7 mouse cellular contexts compared by ENCODE assay signal in the genomic region with DNA sequence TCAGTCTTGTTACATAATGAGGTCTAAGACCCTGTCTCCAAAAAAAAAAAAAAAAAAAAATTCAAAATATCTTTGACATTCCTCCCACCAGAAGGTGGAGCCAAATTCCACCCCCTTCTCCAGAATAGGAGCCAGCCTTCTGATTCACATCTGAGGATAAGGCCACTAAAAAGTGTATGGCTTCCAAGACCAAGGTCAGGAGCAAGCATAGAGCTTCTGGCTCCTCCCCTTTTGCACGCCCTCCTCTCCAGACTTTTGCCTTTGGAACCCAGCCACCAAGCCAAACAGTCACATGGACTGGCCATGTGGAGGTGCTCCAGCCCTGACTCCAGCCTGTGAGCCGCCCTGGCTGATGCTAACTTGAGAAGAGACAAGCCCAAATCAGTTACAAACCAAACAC. TPM values are rescaled to one million over a fixed set of nuclear protein-coding genes. Genes with fewer than 3 reads are reported as not detected.
DNase-seq lines count a peak whose midpoint lies in the region; ATAC-seq and TF ChIP-seq lines count a peak whose summit lies in the region.

No protein-coding gene starts in this region.

- in situ Hi-C loops in ES-E14 (cut with MboI; ENCODE audit: low sequenced_read_pairs in 2 of 2, unreplicated experiment in 2 of 2) = no loop called here

- no peak overlapping the region for H3K4me3 ChIP-seq in ES-E14 (ENCODE audit: insufficient read depth in 1 of 2, low read depth in 1 of 2, low read length in 2 of 2, poor library complexity in 1 of 2, severe bottlenecking in 1 of 2)
- H3K4me3 ChIP-seq in lung, adult 2 months (replicated peaks; ENCODE audit: extremely low read depth, low read depth, low read length) = no peak overlapping the region
- H3K4me3 ChIP-seq in midbrain, embryonic 13.5 days (replicated peaks) = no peak overlapping the region

- no peak for ATAC-seq in midbrain, embryonic 13.5 days

- peak; percentile 1; the same call in 1 of the 2 replicates for TF ChIP-seq CTCF in lung, adult 2 months (IDR thresholded peaks at IDR 0.05; ENCODE audit: insufficient read depth, low read length)

- no peak for TF ChIP-seq POLR2A in lung, adult 2 months (IDR thresholded peaks at IDR 0.05; ENCODE audit: borderline replicate concordance, extremely low read depth, low read depth, low read length)

- peak overlapping the region; percentile 67; the same call in 1 of the 2 replicates for H3K27ac ChIP-seq in ES-E14 (ENCODE audit: insufficient read depth, low read depth, low read length, poor library complexity, severe bottlenecking)
- no peak overlapping the region for H3K27ac ChIP-seq in midbrain, embryonic 13.5 days

- peaks cover 0 to 14% of the 10 kb centered on the region in 2 experiments; a peak in 1 of 4 replicates for H3K4me1 ChIP-seq in ES-E14 (ENCODE audit: control insufficient read depth in 2 of 2, insufficient read depth in 2 of 2, low read length in 2 of 2, poor library complexity in 1 of 2)
- H3K4me1 ChIP-seq in lung, adult 2 months (ENCODE audit: control insufficient read depth, insufficient read depth, low read length) = peaks cover 3% of the 10 kb centered on the region; the same call in 1 of the 2 replicates
- H3K4me1 ChIP-seq in midbrain, embryonic 13.5 days (replicated peaks) = no peaks in the 10 kb centered on the region

- no peaks in the 10 kb centered on the region for H3K9me3 ChIP-seq in ES-E14 (ENCODE audit: control insufficient read depth, insufficient read depth, low read depth, low read length)
- no peaks in the 10 kb centered on the region for H3K9me3 ChIP-seq in midbrain, embryonic 13.5 days

- H3K36me3 ChIP-seq in ES-E14 (ENCODE audit: control insufficient read depth, insufficient read depth, low read length, poor library complexity, severe bottlenecking) = peaks cover 22% of the 10 kb centered on the region; the same call in 1 of the 2 replicates
- H3K36me3 ChIP-seq in midbrain, embryonic 13.5 days = peaks cover 2% of the 10 kb centered on the region; the same call in 1 of the 2 replicates

- WGBS in lung, adult 2 months = 25% methylated on average over 2 of the region's 2 CpGs
- 90% methylated on average over 2 of the region's 2 CpGs for WGBS in midbrain, embryonic 13.5 days

- H3K9ac ChIP-seq in ES-E14 (ENCODE audit: insufficient read depth, low read depth, low read length, poor library complexity, severe bottlenecking) = no peak overlapping the region
- no peak overlapping the region for H3K9ac ChIP-seq in midbrain, embryonic 13.5 days (replicated peaks)

- DNase-seq in 416B (ENCODE audit: low read depth) (peak; percentile 58), ES-E14 (ENCODE audit: low read depth, low spot score) (peak; percentile 54)
- peak; percentile 70 for DNase-seq in heart, adult 8-10 months (ENCODE audit: low spot score)
- peak; percentile 61 for DNase-seq in lung, adult 2 months
- no peak for DNase-seq in layer of hippocampus, adult 8-10 months (ENCODE audit: low spot score in 2 of 2)
- DNase-seq in c-Kit-positive CD71-positive TER-119-positive erythroid progenitor cells, embryonic 14.5 days (ENCODE audit: low spot score) = no peak

- no peaks in the 10 kb centered on the region for H3K27me3 ChIP-seq in midbrain, embryonic 13.5 days

- no peak overlapping the region for H3K4me2 ChIP-seq in midbrain, embryonic 13.5 days (replicated peaks)

TF ChIP-seq in ES-E14, 5 proteins besides CTCF, POLR2A, EP300 and RAD21:
- TF ChIP-seq ZC3H11A (IDR thresholded peaks at IDR 0.05; ENCODE audit: borderline replicate concordance, low read depth, low read length) (no peak), MAFK (IDR thresholded peaks at IDR 0.05; ENCODE audit: insufficient read depth, low read depth, low read length) (no peak), CHD2 (IDR thresholded peaks at IDR 0.05; ENCODE audit: low read depth, low read length) (no peak), ZNF384 (IDR thresholded peaks at IDR 0.05; ENCODE audit: low read depth, low read length) (peak; percentile 28; the same call in 1 of the 2 replicates), HCFC1 (IDR thresholded peaks at IDR 0.05; ENCODE audit: borderline replicate concordance, insufficient read depth, low read length) (no peak)

RNA-seq across cellular contexts. Expression of gene Lima1, which starts 35.3 kb away (rescaled TPM):
- 69.9 and 92.7 TPM in 2 replicates for total RNA-seq in ES-E14 (2012; rRNA removed)
- total RNA-seq in heart, adult 8-10 months (2022) = 10 to 100 TPM; 17.6 to 21.7 (median 20.4) TPM
- 23.6 and 29.7 TPM in 2 replicates for polyA plus RNA-seq in lung, adult 2 months (2012; rRNA removed)
- total RNA-seq in layer of hippocampus, adult 8-10 months (2022) = 10 to 100 TPM; 11.0 to 14.6 (median 13.1) TPM
- 17.1 and 17.2 TPM in 2 replicates for polyA plus RNA-seq in midbrain, embryonic 13.5 days (2015; fragmentation: Nextera tagmentation; extraction: Ambion mirVana)

Comparison
In these comparisons a context has a peak if more than half of its experiments do, and no peak if none do; other contexts are left out.
1. DNase-seq: peak in 416B (single experiment), ES-E14 (single experiment), heart, adult 8-10 months (single experiment) and lung, adult 2 months (single experiment); none in layer of hippocampus, adult 8-10 months (0 of 2) and c-Kit-positive CD71-positive TER-119-positive erythroid progenitor cells, embryonic 14.5 days (single experiment).